Mouse (Mus musculus) stomach, embryonic 15.5 days (tissue): ENCODE measurements around the gene Ypel5. TPM values are rescaled to one million over a fixed set of nuclear protein-coding genes. Genes with fewer than 3 reads are reported as not detected.
A peak's percentile ranks its signal among the peaks of the same experiment; 100 is the strongest.

Experiments
- ATAC-seq: fragments of 200-750 bp; cut with Nextera tagmentation; 2 replicates; pipeline ENCODE4 v1.8.0; 2017; ENCODE audit warnings: low read depth, moderate number of reproducible peaks, moderate TSS enrichment; ENCODE audit not compliant: insufficient read depth, low FRiP score
- H3K27ac ChIP-seq: fragments of 300-500 bp; sonication (generic); 2 replicates; pipeline ENCODE4 v1.5.1; 2015; ENCODE audit warnings: mild to moderate bottlenecking, inconsistent platforms
- H3K27me3 ChIP-seq: fragments of 300-500 bp; sonication (generic); replicated peaks from 2 replicates; pipeline ENCODE4 v1.6.1; 2015; ENCODE audit warnings: inconsistent platforms
- H3K36me3 ChIP-seq: fragments of 300-500 bp; sonication (generic); 2 replicates; pipeline ENCODE4 v1.6.1; 2015; ENCODE audit warnings: inconsistent platforms
- H3K4me1 ChIP-seq: fragments of 300-500 bp; sonication (generic); 2 replicates; pipeline ENCODE4 v1.6.1; 2015; ENCODE audit warnings: inconsistent platforms
- H3K4me2 ChIP-seq: fragments of 300-500 bp; sonication (generic); 2 replicates; pipeline ENCODE4 v1.6.1; 2015; ENCODE audit warnings: mild to moderate bottlenecking, inconsistent platforms
- H3K4me3 ChIP-seq: fragments of 300-500 bp; sonication (generic); replicated peaks from 2 replicates; pipeline ENCODE4 v1.5.1; 2015; ENCODE audit warnings: inconsistent platforms
- H3K9ac ChIP-seq: fragments of 300-500 bp; sonication (generic); 2 replicates; pipeline ENCODE4 v1.6.1; 2015; ENCODE audit warnings: inconsistent platforms
- H3K9me3 ChIP-seq: fragments of 300-500 bp; sonication (generic); 2 replicates; pipeline ENCODE4 v1.6.1; 2016; ENCODE audit warnings: inconsistent platforms
- WGBS: fragments of 180-500 bp; shearing (Covaris S2); methylation state at CpG from one replicate; pipeline ENCODE4 v1.1.7; 2015; 5-methylcytosine and 5-hydroxymethylcytosine counted together
- polyA plus RNA-seq: library from polyadenylated mRNA; unstranded; fragments of >200 nt; fragmentation: Nextera tagmentation; extraction: Ambion mirVana; gene quantifications from 2 replicates; pipeline ENCODE4 v1.2.1, GENCODE M21; 2015

The Ypel5 gene
- polyA plus RNA-seq, 1 experiment from 2014 or later, result 41.7 TPM

DNA sequence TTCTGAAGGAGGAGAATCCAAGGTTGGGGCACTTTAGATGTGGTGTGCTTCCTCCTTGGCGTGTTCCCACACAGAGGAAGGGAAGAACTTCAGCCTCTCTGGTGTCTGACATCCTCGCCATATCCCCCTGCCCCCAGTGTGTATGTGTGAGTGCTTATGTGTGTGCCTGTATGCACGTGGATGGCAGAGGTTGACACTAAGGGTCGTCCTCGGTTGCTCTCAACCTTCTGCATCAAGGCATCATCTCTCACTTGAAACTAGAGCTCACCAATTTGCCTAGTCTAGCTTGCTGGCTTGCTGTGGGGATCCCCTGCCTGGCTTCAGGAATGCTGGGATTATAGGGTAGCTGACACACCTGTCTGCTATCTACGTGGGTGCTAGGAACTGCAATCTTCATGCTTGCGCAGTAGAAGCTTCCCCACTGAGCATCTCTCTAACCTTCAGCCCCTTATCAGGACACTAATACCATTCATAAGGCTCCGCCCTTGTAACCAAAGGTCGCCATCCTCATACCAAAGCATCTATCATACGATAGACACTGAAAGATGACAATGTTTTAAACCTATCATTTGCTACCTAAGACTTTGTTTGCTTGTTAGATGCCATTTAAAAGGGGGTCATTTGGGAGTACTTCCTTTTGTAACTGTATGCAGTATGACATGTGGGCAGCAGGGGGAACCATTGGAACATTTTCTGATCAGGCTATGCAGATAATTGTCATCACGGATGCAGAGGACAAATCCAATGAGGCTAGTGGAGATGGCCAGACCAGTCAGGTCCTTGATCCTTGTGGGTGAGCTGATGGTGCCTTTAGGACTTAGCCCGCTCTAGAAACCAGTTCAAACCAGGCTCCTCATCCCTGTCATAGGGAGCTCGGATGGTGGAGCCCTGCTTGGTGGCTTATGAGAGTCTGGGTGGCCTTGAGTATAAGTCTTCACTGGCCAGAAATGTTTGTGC, 21.7 kb downstream of the Ypel5 start:
- H3K9ac ChIP-seq, result no peak overlapping the region
- no peaks in the 10 kb centered on the region for H3K36me3 ChIP-seq
- no peaks in the 10 kb centered on the region for H3K4me1 ChIP-seq
- H3K9me3 ChIP-seq, result no peaks in the 10 kb centered on the region
- no peaks in the 10 kb centered on the region for H3K27me3 ChIP-seq
- ATAC-seq, result peak; percentile 44; the same call in 1 of the 2 replicates
- H3K4me2 ChIP-seq, result no peak overlapping the region
- H3K27ac ChIP-seq, result no peak overlapping the region
- WGBS, result 52% methylated on average over 13 of the region's 13 CpGs
- no peak overlapping the region for H3K4me3 ChIP-seq

DNA sequence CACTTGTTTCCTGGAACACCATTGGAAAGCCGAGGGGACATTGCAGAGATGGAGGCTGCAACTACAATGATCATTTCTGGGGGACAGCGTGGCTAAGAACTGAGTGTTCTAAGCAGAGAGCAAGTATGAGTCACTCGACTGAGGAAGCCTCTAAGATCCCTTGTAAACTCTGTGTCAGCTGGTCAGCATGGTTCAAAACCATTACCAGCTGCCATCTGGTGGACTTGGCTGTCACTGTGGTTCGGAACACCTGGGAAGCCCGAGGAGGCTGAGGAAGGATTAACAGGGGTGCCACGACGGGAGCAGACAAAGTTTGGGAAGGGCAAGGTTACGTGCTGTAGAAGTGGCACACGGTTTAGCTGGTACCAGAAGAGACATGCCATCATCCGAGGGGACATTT, 27.0 kb downstream of the Ypel5 start:
- Histone ChIP-seq H3K36me3 (no peaks in the 10 kb centered on the region), H3K27me3 (no peaks in the 10 kb centered on the region), H3K27ac (no peak overlapping the region), H3K9me3 (no peaks in the 10 kb centered on the region), H3K4me3 (no peak overlapping the region), H3K4me2 (no peak overlapping the region), H3K4me1 (no peaks in the 10 kb centered on the region), H3K9ac (no peak overlapping the region)
- WGBS, result 64% methylated on average over 10 of the region's 10 CpGs
- ATAC-seq, result no peak

GRCm38 (mm10) chr17:72866624-72867245, 30.5 kb downstream of the Ypel5 start:
- H3K4me1 ChIP-seq, result no peaks in the 10 kb centered on the region
- H3K4me3 ChIP-seq, result no peak overlapping the region
- H3K36me3 ChIP-seq, result no peaks in the 10 kb centered on the region
- H3K9me3 ChIP-seq, result no peaks in the 10 kb centered on the region
- H3K27me3 ChIP-seq, result no peaks in the 10 kb centered on the region
- no peak overlapping the region for H3K27ac ChIP-seq
- 88% methylated on average over 3 of the region's 3 CpGs for WGBS
- no peak overlapping the region for H3K4me2 ChIP-seq
- ATAC-seq, result no peak
- H3K9ac ChIP-seq, result no peak overlapping the region

DNA sequence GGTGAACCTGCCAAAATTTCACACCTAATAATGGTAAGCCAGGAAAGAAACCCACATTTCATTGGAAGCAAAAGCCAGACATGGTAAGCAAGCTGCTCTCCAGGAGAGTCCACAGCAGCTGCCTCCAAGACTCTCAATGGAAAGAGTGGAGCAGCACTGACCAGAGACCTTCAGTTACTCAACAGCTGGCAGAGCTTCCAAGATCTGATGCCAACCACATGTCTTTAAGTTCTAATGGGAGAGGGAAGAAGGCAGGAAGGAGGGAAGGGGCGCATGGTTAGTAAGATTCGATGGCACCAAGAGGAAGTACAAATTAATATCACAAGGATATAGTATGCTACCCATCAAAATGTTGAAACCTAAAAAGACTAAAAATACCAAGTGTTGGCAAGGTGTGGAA, 31.9 kb downstream of the Ypel5 start:
- H3K4me1 ChIP-seq, result no peaks in the 10 kb centered on the region
- no peak overlapping the region for H3K27ac ChIP-seq
- H3K9ac ChIP-seq, result no peak overlapping the region
- H3K9me3 ChIP-seq, result no peaks in the 10 kb centered on the region
- 84% methylated on average over 2 of the region's 2 CpGs for WGBS
- H3K36me3 ChIP-seq, result no peaks in the 10 kb centered on the region
- no peak for ATAC-seq
- no peak overlapping the region for H3K4me2 ChIP-seq
- no peak overlapping the region for H3K4me3 ChIP-seq
- H3K27me3 ChIP-seq, result no peaks in the 10 kb centered on the region

GRCm38 (mm10) chr17:72878979-72879378, 42.7 kb downstream of the Ypel5 start:
- WGBS, result 81% methylated on average over 9 of the region's 9 CpGs

DNA sequence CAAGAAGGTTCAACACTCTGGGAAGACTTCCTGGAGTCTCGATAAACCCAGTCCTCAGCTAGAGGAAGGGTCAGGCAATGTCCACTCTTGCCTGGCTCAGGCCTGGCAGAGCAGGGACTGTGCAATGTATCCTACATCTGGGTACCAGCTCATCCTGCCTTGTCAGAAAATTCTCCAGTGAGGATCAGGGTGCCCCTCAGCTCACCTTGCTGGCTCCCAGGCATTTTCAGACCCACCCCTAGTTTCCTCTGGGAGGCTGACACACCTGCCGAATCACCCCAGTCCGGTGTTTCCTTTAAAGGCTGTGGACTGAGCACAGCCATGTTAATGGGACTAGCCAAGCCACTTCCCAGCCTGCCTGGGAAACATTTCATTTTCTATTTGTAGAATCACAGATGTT, 43.9 kb downstream of the Ypel5 start:
- Histone ChIP-seq H3K27ac (peak overlapping the region; percentile 26; the same call in 1 of the 2 replicates), H3K9me3 (no peaks in the 10 kb centered on the region), H3K9ac (no peak overlapping the region), H3K36me3 (no peaks in the 10 kb centered on the region), H3K4me3 (no peak overlapping the region), H3K27me3 (no peaks in the 10 kb centered on the region), H3K4me1 (peaks cover 3% of the 10 kb centered on the region; the same call in 1 of the 2 replicates), H3K4me2 (no peak overlapping the region)
- ATAC-seq, result no peak
- 60% methylated on average over 3 of the region's 3 CpGs for WGBS

More at GRCm38 (mm10) chr17:72878979-72879378, 42.7 kb downstream of the Ypel5 start:
- H3K4me2 ChIP-seq, result no peak overlapping the region
- ATAC-seq, result no peak
- H3K27me3 ChIP-seq, result no peaks in the 10 kb centered on the region
- H3K9ac ChIP-seq, result no peak overlapping the region
- H3K27ac ChIP-seq, result no peak overlapping the region
- peaks cover 3% of the 10 kb centered on the region; the same call in 1 of the 2 replicates for H3K4me1 ChIP-seq
- no peak overlapping the region for H3K4me3 ChIP-seq
- H3K36me3 ChIP-seq, result no peaks in the 10 kb centered on the region
- no peaks in the 10 kb centered on the region for H3K9me3 ChIP-seq

- Histone ChIP-seq H3K27me3 (no peaks in the 10 kb centered on the region), H3K4me3 (no peak overlapping the region), H3K4me1 (peaks cover 3% of the 10 kb centered on the region; the same call in 1 of the 2 replicates), H3K9ac (no peak overlapping the region), H3K27ac (no peak overlapping the region), H3K36me3 (no peaks in the 10 kb centered on the region), H3K4me2 (no peak overlapping the region), H3K9me3 (no peaks in the 10 kb centered on the region)
- 76% methylated on average over 3 of the region's 3 CpGs for WGBS
- no peak for ATAC-seq
Measured at GRCm38 (mm10) chr17:72881051-72881450, 44.8 kb downstream of the Ypel5 start.

DNA sequence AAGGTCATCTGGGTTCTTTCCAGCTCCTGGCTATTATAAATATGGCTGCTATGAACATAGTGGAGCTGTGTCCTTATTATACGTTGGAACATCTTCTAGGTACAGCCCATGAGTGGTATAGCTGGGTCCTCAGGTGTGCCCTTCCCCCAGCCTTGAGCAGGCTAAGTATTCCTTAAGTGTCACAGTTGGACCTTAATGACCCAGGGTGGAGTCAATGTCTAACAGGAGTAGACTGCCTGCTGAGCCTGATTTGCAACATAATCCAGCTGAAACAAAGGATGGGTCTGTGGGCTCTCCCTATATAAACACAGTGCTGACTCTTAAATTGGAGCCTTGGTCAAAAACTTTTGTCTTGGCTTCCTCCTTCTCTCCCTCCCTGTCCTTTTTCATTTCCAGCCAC, 45.6 kb downstream of the Ypel5 start:
- Histone ChIP-seq H3K9me3 (no peaks in the 10 kb centered on the region), H3K4me3 (no peak overlapping the region), H3K4me1 (peaks cover 3% of the 10 kb centered on the region; the same call in 1 of the 2 replicates), H3K4me2 (no peak overlapping the region), H3K27ac (no peak overlapping the region), H3K27me3 (no peaks in the 10 kb centered on the region), H3K36me3 (no peaks in the 10 kb centered on the region), H3K9ac (no peak overlapping the region)
- no peak for ATAC-seq
- 71% methylated on average over 1 of the region's 1 CpGs for whole genome bisulfite sequencing

- 0 out of 2 replicates have a peak overlapping the region, but pooled peaks have one; percentile 19 for H3K4me2 ChIP-seq
- no peak overlapping the region for H3K27ac ChIP-seq
- 23% methylated on average over 20 of the region's 20 CpGs for WGBS
- H3K27me3 ChIP-seq, result no peaks in the 10 kb centered on the region
- H3K9ac ChIP-seq, result no peak overlapping the region
- H3K4me3 ChIP-seq, result no peak overlapping the region
- no peaks in the 10 kb centered on the region for H3K9me3 ChIP-seq
- no peak for ATAC-seq
- H3K4me1 ChIP-seq, result no peaks in the 10 kb centered on the region
- H3K36me3 ChIP-seq, result no peaks in the 10 kb centered on the region
Measured at GRCm38 (mm10) chr17:72889556-72890397, 53.5 kb downstream of the Ypel5 start.

GRCm38 (mm10) chr17:72890398-72890898, 54.2 kb downstream of the Ypel5 start:
- Histone ChIP-seq H3K27me3 (no peaks in the 10 kb centered on the region), H3K4me3 (no peak overlapping the region), H3K4me1 (no peaks in the 10 kb centered on the region), H3K27ac (no peak overlapping the region), H3K9ac (no peak overlapping the region), H3K36me3 (no peaks in the 10 kb centered on the region), H3K9me3 (no peaks in the 10 kb centered on the region), H3K4me2 (no peak overlapping the region)
- WGBS, result 62% methylated on average over 8 of the region's 8 CpGs
- no peak for ATAC-seq

DNA sequence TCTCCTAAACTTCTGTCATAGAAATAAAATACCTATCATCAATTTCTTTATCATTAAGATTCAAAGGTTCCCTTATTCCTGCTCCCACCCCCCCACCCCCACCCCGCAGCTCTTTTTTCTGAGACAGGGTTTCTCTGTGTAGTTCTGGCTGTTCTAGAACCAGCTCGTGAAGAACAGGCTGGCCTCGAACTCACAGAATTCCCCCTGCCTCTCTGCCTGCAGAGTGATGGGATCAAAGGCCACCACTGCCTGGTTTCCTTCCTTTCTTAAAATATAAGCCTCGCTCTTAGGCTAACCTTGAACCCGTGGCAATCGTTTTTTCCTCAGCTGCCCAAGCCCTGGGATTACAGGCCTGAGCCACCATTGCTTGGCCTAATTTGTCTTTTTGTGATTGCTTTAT, 55.3 kb downstream of the Ypel5 start:
- no peaks in the 10 kb centered on the region for H3K4me1 ChIP-seq
- no peak overlapping the region for H3K9ac ChIP-seq
- H3K27ac ChIP-seq, result no peak overlapping the region
- no peaks in the 10 kb centered on the region for H3K36me3 ChIP-seq
- ATAC-seq, result no peak
- H3K27me3 ChIP-seq, result no peaks in the 10 kb centered on the region
- no peak overlapping the region for H3K4me3 ChIP-seq
- 89% methylated on average over 6 of the region's 6 CpGs for WGBS
- H3K4me2 ChIP-seq, result no peak overlapping the region
- H3K9me3 ChIP-seq, result no peaks in the 10 kb centered on the region
